Mouse (Mus musculus): Measurements from ENCODE around the gene Nectin2.

GRCm38 (mm10) chr7:19746426-19747201 is 3.7 kb downstream of the Nectin2 start:
- TF ChIP-seq CTCF (IDR thresholded peaks at IDR 0.05; ENCODE audit: low read depth) (no peak), EP300 (optimal IDR thresholded peaks at IDR 0.05) (no peak)
